Mouse (Mus musculus) heart, postnatal 25 days (tissue): ENCODE measurements around the gene Zfp820. TPM values are rescaled to one million over a fixed set of nuclear protein-coding genes. Genes with fewer than 3 reads are reported as not detected.
"Not testable (repeated sequence)": the region's sequence is repeated elsewhere in the genome, so short reads cannot be mapped to it uniquely, and the experiment has no call there.

Source experiments
- DNase-seq: peaks from one replicate; pipeline ENCODE4 v3.0.0; 2022; ENCODE audit warnings: low spot score
- intact Hi-C: fragments of 180-260 bp; cut with DNase I; formaldehyde crosslinking; loops from one replicate; pipeline ENCODE4 v1.15.1; 2025
- total RNA-seq, 2 experiments: library from RNA; stranded (reverse); gene quantifications; 2 replicates each; pipeline ENCODE4 v1.2.3; 2021

Zfp820 gene
- total RNA-seq = 1 to 10 TPM; 1.1 to 1.2 TPM

DNA sequence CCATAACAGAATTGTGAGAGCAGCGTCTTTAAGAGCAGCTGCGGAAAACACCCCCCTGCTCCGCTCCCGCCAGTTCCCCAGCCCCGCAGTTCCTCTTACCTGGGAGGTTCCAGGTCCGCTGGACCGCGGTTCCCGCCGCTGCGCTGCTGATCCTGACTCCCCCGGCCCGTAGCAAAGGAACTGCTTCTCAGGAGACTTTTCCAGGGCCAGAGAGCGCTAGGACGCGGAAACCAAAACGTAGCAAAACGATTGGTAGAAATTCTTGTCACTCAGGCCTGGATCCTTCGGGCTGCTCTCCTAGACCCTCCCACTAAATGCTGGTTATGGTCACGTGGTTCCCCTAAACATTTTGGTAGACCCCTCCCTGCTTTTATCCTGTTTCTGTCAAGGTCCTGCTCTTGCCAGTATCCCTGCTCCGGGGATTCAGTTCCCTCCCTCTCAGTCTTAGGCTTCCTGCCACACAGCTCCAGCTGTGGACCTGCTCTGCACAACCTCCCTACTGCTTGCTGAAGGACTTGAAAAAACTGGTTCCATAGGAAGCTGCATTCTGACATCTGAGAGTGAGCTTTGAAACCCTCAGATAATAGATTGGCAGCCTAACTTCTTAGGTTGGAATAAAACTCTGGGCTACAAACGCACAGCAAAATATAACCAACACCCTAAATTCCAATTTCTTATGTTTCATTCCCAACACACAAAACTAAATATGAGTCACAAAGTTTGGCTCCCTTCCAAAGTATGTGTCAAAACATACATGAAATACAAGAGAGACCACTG is at the start of gene Zfp820:
Zfp820 (minus strand) TSS at position 228 of the 777 bp plus-strand sequence.
- peak; percentile 54 for DNase-seq
- intact Hi-C loops = loop anchor here (5.0 kb wide), 1 partner anchor 113 kb away; the partner anchor contains the start of gene Zfp229

DNA sequence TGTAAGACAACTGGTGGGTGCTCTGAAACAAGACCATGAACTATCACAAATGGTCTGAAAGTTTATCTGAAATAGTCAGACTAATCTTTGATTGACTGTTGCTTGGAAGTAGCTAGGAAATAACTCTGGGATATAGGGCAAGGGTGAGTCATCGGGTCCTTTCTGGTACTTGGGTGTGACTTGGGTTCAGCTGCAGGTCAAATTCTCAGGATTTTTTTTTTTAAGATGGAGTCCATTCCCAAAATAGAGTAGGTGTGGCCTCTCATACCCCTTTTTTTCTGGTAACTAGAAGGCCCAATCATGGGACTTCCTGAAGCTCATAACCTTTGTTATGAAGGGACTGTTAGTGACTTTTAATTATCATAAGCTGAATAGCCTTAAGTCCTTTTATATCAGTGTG is 25.7 kb upstream of the Zfp820 start:
- intact Hi-C loops = no loop called here
- no peak for DNase-seq

DNA sequence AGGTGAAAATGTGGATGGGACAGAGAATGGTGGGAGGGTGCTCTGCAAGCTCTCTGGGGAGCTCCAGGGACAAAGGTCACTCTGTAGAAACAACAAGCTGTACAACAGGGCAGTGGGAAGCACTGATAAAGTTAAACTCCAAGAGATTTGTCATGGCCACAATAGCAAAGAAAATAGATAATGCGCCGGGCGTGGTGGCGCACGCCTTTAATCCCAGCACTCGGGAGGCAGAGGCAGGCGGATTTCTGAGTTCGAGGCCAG is 680 bp upstream of the Zfp820 start:
- not testable (repeated sequence) for DNase-seq

DNA sequence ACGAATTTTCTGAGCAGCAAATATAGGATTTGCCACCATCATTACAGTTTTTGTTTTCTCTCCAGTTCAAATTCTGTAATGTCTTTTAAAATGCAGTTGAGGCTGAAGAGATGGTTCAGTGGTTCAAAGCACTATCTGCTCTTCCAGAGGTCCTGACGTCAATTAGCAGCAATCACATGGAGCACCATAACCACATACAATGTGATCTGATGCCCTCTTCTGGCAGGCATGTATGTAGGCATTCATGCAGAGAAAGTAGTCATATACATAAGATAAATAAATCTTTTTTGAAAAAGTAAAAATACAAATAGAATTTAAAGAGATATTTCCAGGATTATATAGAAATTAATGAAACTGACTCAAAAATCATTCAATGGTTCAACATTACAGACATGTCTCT is 7.1 kb downstream of the Zfp820 start:
- DNase-seq = no peak

More for the DNA sequence above, 680 bp upstream of the Zfp820 start:
- intact Hi-C loops = loop anchor here (5.0 kb wide), 1 partner anchor 114 kb away; the partner anchor contains the start of gene Zfp229

DNA sequence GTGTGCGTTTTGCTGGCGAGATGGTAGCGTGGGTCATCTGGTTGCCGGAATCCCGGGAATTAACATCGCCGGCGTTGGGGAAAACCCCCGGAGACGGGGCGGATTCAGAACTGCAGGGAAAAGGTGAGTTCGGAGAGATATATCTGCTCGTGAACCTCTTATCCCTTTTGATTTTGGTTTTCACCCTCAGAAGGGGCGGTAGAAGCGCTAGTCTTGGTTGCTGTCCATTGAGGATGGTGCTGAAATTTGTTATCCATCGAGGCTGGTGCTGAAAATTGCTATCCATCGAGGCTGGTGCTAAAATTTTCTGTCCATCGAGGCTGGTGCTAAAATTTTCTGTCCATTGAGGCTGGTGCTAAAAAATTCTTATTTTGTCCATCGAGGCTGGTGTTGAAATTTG is 44.2 kb downstream of the Zfp820 start:
- intact Hi-C loops, DNase-seq: not testable (repeated sequence)

More for the DNA sequence above, 7.1 kb downstream of the Zfp820 start:
- intact Hi-C loops = no loop called here

DNA sequence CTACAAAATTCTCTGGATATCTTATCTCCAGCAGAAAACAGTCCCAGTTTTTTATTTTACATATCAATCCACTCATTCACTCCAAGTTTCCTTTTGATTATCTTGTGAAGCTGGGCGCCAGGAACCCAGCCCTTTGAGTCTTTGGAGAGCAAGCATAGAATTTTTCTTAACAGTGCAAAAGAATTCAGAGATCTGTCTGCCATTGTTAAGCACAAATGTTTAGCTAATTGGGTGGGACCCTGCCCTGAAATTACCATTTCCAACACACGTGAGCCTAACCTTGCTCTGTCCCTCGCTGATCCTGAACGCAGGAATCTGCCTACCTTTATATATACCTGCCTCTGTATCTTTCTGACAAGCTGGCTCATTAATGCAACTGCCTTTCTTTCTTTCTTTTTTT is 53.3 kb downstream of the Zfp820 start:
- DNase-seq = no peak
- intact Hi-C loops = no loop called here

DNA sequence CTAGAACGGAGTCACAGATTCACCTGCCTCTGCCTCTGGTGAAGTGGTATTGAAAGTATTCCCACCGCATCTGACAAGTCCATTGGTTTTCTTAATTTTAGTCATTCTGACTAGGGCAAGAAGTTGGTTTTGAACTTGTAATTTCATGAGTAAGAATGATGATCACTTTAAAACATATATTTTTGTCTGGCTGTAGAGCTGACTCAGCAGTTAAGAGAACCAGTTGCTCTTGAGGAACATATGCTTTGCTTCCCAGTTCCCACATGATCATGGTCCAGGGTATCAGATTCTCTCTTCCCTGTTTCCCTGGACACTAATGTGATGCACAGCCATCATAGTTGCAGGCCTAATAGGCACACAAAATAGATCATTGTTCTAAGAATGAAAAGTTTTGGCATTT is 75.2 kb downstream of the Zfp820 start:
- DNase-seq = no peak
- intact Hi-C loops = no loop called here

Other genes with a start within 250 kb of the Zfp820 start
- gene Zfp983, start 195.1 kb downstream of the Zfp820 start, total RNA-seq = 1 to 10 TPM; 2.1 to 2.8 TPM
- gene Gm10226, start 153.9 kb downstream of the Zfp820 start, total RNA-seq = 1 to 10 TPM; 1.5 to 2.0 TPM
- 1 to 10 TPM; 1.8 to 1.9 TPM for gene Zfp760, start 138.0 kb downstream of the Zfp820 start, total RNA-seq
- gene Zfp229, start 115.0 kb downstream of the Zfp820 start, total RNA-seq = 1 to 10 TPM; 7.3 to 7.4 TPM
- gene Zfp995, start 64.2 kb upstream of the Zfp820 start, total RNA-seq = 1 to 10 TPM; 1.3 to 1.7 TPM
- 1 to 10 TPM; 5.4 to 6.9 TPM for gene Zfp942, start 116.7 kb upstream of the Zfp820 start, total RNA-seq
- 10 to 100 TPM; 17.8 to 19.1 TPM for gene Zfp943, start 116.8 kb upstream of the Zfp820 start, total RNA-seq